Mouse (Mus musculus) embryonic facial prominence, embryonic 15.5 days (tissue): ENCODE measurements around the gene Pla2g1b. TPM values are rescaled to one million over a fixed set of nuclear protein-coding genes. Genes with fewer than 3 reads are reported as not detected.
A peak's percentile ranks its signal among the peaks of the same experiment; 100 is the strongest.

ENCODE experiments used
- ATAC-seq: fragments of 200-750 bp; cut with Nextera tagmentation; 2 replicates; pipeline ENCODE4 v1.8.0; 2017; ENCODE audit warnings: low read depth, moderate TSS enrichment; ENCODE audit not compliant: insufficient number of reproducible peaks, low FRiP score, low TSS enrichment
- H3K27ac ChIP-seq: fragments of 300-500 bp; sonication (generic); replicated peaks from 2 replicates; pipeline ENCODE4 v1.5.1; 2015; ENCODE audit warnings: mild to moderate bottlenecking, inconsistent platforms
- H3K27me3 ChIP-seq: fragments of 300-500 bp; sonication (generic); 2 replicates; pipeline ENCODE4 v1.6.1; 2015; ENCODE audit warnings: inconsistent platforms
- H3K36me3 ChIP-seq: fragments of 300-500 bp; sonication (generic); 2 replicates; pipeline ENCODE4 v1.6.1; 2015; ENCODE audit warnings: mild to moderate bottlenecking, inconsistent platforms
- H3K4me1 ChIP-seq: fragments of 300-500 bp; sonication (generic); 2 replicates; pipeline ENCODE4 v1.6.1; 2015; ENCODE audit warnings: inconsistent platforms
- H3K4me2 ChIP-seq: fragments of 300-500 bp; sonication (generic); replicated peaks from 2 replicates; pipeline ENCODE4 v1.6.1; 2015; ENCODE audit warnings: mild to moderate bottlenecking, inconsistent platforms
- H3K4me3 ChIP-seq: fragments of 300-500 bp; sonication (generic); replicated peaks from 2 replicates; pipeline ENCODE4 v1.5.1; 2015; ENCODE audit warnings: mild to moderate bottlenecking, inconsistent platforms
- H3K9ac ChIP-seq: fragments of 300-500 bp; sonication (generic); 2 replicates; pipeline ENCODE4 v1.6.1; 2015; ENCODE audit warnings: inconsistent platforms
- H3K9me3 ChIP-seq: fragments of 300-500 bp; sonication (generic); replicated peaks from 2 replicates; pipeline ENCODE4 v1.6.1; 2016; ENCODE audit warnings: inconsistent platforms
- WGBS: fragments of 180-500 bp; shearing (Covaris S2); methylation state at CpG from one replicate; pipeline ENCODE4 v1.1.7; 2015; 5-methylcytosine and 5-hydroxymethylcytosine counted together
- polyA plus RNA-seq: library from polyadenylated mRNA; unstranded; fragments of >200 nt; fragmentation: Nextera tagmentation; extraction: Ambion mirVana; gene quantifications from 2 replicates; pipeline ENCODE4 v1.2.1, GENCODE M21; 2015

Gene Pla2g1b
- polyA plus RNA-seq, 1 experiment from 2014 or later: not detected

DNA sequence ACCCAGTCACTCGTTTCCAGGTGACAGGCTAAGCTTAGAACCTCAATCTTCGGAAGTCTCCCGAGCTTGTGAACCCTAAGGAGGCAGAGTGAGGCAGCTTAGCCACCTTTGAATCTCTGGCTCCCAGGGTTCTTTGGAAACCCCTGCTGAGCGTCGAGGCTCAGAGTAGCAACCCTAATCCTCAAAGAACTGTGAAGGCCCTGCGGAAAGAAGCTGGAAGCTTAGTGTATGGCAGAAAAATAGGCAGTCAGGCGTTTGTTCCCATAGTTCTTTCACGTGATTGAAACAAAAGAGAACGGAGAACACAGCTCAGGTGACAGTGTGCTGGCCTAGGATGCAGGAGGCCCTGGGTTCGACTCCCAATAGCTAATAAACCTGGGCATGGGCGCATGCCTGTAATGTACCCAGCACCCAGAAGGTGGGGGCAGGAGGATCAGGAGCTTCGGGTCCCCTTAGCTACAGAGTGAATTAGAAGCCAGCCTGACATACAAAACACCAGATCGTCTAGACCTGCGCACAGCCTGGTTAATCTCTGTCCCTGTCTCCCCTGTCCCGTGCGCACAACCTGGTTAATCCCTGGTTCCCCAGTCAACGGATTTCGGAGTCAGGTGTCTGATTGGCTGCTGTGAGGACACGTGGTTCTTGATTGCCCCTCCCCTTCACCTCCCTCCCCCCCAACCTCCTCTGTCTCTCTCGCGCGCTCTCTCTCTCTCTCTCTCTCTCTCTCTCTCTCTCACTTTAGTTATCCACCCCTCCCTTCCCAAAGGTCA is 9.5 kb downstream of the Pla2g1b start:
- H3K4me2 ChIP-seq: peak overlapping the region; percentile 58
- peaks cover 11% of the 10 kb centered on the region for H3K36me3 ChIP-seq
- ATAC-seq: peak; percentile 80
- peak overlapping the region; percentile 46 for H3K4me3 ChIP-seq
- 0 out of 2 replicates have a peak overlapping the region, but pooled peaks have one; percentile 12 for H3K9ac ChIP-seq
- no peaks in the 10 kb centered on the region for H3K27me3 ChIP-seq
- 0 out of 2 replicates have a peak overlapping the region, but pooled peaks have one; percentile 11 for H3K27ac ChIP-seq
- WGBS: 9% methylated on average over 22 of the region's 22 CpGs
- H3K9me3 ChIP-seq: no peaks in the 10 kb centered on the region
- H3K4me1 ChIP-seq: peaks cover 16% of the 10 kb centered on the region

DNA sequence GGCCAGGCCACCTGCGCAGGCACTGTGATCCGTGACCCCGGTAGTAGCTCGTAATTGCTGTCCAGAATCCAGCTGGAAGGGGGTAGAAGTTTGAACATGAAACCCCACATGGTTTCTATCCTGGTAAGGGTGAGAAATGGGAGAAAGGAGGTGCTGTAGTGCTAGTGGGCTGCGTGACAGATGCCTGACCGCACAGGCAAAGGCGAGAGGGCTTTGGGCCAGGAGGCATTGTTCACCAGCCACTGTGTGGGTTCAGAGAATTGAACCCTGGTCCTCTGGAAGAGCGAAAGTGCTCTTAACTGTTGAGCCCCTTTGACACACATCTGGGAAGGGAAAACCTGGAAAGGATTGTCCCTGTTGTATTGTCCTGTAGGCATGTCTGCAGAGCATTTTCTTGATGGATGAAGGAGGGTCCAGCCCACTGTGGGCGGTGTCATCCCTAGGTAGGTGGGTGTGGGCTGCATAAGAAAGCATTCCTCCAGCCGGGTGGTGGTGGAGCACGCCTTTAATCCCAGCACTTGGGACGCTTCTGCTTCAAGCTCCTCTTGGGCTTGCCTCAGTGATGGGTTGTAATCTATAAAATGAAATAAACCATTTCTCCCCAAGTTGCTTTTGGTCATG is 10.2 kb downstream of the Pla2g1b start:
- peak; percentile 28 for ATAC-seq
- Histone ChIP-seq H3K36me3 (peaks cover 11% of the 10 kb centered on the region), H3K4me3 (peak overlapping the region; percentile 46), H3K9me3 (no peaks in the 10 kb centered on the region), H3K9ac (0 out of 2 replicates have a peak overlapping the region, but pooled peaks have one; percentile 12), H3K27me3 (no peaks in the 10 kb centered on the region), H3K27ac (0 out of 2 replicates have a peak overlapping the region, but pooled peaks have one; percentile 11), H3K4me1 (peaks cover 16% of the 10 kb centered on the region), H3K4me2 (peak overlapping the region; percentile 58)
- 35% methylated on average over 12 of the region's 12 CpGs for WGBS

DNA sequence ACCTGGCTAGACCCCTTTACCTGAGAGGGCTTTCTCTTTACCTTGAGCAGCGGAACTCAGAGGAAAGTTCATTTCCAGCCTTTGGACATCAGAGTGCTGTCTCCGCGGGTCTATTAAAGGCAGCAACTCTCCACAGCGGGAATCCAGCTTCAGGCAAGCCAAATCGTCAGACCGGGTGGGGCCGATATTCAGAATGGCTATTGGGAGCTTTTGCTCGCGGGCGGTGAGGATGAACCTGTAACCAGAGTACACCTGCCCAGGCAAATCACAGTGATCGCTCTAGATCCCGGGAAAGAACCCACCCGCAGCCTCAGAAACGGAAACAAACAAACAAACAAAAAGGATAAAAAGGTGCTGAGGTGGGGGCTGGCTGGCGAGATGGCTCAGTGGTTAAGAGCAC is 13.5 kb downstream of the Pla2g1b start:
- H3K4me3 ChIP-seq: no peak overlapping the region
- peaks cover 27% of the 10 kb centered on the region for H3K4me1 ChIP-seq
- 45% methylated on average over 15 of the region's 15 CpGs for WGBS
- no peaks in the 10 kb centered on the region; the same call in none of the 2 replicates for H3K27me3 ChIP-seq
- H3K27ac ChIP-seq: no peak overlapping the region
- H3K9ac ChIP-seq: no peak overlapping the region
- ATAC-seq: no peak
- H3K4me2 ChIP-seq: no peak overlapping the region
- peaks cover 11% of the 10 kb centered on the region for H3K36me3 ChIP-seq
- H3K9me3 ChIP-seq: no peaks in the 10 kb centered on the region

DNA sequence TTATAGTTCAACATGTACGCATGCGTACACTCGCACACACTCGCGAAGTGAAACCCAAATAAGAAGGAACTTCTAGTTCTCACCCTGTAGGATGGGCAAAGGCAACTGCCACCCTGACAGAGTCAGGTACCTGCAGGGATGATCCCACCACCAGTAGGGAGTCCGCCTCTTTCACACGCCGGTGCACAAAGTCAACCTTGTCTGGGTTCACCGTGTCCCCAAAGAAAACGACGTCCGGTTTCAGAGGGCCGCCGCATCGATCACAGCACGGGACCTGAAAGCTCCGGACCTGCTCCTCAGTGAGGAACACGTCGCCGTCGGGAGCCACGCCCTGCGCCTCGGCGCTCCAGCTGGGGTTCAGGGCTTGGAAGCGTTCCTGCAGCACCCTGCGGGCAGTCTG is 14.0 kb downstream of the Pla2g1b start:
- no peak for ATAC-seq
- no peaks in the 10 kb centered on the region; the same call in none of the 2 replicates for H3K27me3 ChIP-seq
- no peak overlapping the region for H3K9ac ChIP-seq
- H3K9me3 ChIP-seq: no peaks in the 10 kb centered on the region
- H3K4me3 ChIP-seq: peak overlapping the region; percentile 25
- peaks cover 33% of the 10 kb centered on the region for H3K4me1 ChIP-seq
- 21% methylated on average over 27 of the region's 27 CpGs for WGBS
- H3K36me3 ChIP-seq: peaks cover 11% of the 10 kb centered on the region
- peak overlapping the region; percentile 41 for H3K4me2 ChIP-seq
- no peak overlapping the region for H3K27ac ChIP-seq

DNA sequence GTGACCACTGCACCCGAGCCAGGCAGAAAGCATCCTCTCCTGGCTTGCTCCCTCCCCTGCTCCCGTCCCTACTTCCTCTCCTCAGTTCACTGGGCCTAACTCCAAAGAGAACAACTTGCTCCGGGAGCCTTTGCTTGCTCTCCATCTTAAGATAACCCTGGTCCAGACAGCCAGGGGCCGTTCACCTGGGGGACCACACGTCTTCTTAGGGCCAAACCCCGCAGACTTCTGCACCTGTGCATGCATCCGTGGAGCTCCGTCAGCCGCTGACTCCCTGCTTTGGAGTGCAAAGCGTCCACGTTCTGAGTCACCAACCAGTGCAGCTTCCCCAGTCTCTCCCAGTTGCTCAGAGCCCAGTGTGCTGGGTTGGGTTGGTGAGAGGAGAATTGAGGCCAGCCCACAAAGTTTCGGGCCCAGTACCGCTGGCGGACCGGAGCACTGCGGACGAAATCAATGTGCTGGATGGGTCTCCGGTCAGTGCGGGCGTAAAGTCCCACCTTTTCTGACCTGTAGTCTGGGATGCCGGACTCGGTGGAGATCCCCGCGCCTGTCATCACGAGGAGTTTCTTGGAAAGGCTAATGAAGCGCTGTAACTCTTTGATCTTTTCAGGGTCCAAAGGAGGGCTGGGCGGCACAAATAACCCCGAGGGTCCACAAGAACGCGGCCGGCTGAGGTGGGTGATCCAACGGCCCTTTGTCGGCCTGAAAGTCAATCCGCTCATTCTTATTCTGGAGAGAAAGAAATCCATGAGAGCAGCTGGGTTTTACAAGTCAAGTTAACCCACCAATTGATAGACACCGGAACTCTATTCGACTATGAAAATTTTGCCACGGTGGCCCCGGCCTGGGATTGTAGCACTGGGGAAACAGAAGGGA is 16.6 kb downstream of the Pla2g1b start:
- Histone ChIP-seq H3K4me1 (peaks cover 21% of the 10 kb centered on the region), H3K9ac (no peak overlapping the region), H3K36me3 (peaks cover 9% of the 10 kb centered on the region), H3K27ac (no peak overlapping the region), H3K4me3 (peak overlapping the region; percentile 5; the same call in 1 of the 2 replicates), H3K9me3 (no peaks in the 10 kb centered on the region), H3K4me2 (peak overlapping the region; percentile 15; the same call in 1 of the 2 replicates), H3K27me3 (no peaks in the 10 kb centered on the region; the same call in none of the 2 replicates)
- WGBS: 38% methylated on average over 38 of the region's 38 CpGs
- ATAC-seq: no peak

DNA sequence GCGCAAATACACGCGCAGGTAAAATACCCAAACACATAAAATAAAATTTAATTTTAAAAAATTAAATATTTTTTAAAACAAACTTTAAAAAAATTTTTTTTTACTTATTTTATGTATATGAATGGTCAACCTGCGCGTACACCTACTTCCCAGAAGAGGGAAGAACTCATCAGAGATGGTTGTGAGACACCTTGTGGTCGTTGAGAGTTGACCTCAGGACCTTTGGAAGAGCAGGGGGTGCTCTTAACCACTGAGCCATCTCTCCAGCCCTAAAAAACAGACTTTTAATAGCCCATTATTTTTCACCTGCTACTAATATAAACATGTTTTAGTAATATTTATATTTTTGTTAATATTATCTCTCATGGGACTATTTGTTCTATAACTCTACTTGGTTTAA is 17.3 kb downstream of the Pla2g1b start:
- Histone ChIP-seq H3K4me3 (no peak overlapping the region), H3K27ac (no peak overlapping the region), H3K36me3 (peaks cover 7% of the 10 kb centered on the region), H3K4me2 (no peak overlapping the region; the same call in 1 of the 2 replicates), H3K9ac (no peak overlapping the region), H3K9me3 (no peaks in the 10 kb centered on the region), H3K4me1 (peaks cover 21% of the 10 kb centered on the region), H3K27me3 (no peaks in the 10 kb centered on the region; the same call in none of the 2 replicates)
- ATAC-seq: no peak
- WGBS: 41% methylated on average over 6 of the region's 6 CpGs

DNA sequence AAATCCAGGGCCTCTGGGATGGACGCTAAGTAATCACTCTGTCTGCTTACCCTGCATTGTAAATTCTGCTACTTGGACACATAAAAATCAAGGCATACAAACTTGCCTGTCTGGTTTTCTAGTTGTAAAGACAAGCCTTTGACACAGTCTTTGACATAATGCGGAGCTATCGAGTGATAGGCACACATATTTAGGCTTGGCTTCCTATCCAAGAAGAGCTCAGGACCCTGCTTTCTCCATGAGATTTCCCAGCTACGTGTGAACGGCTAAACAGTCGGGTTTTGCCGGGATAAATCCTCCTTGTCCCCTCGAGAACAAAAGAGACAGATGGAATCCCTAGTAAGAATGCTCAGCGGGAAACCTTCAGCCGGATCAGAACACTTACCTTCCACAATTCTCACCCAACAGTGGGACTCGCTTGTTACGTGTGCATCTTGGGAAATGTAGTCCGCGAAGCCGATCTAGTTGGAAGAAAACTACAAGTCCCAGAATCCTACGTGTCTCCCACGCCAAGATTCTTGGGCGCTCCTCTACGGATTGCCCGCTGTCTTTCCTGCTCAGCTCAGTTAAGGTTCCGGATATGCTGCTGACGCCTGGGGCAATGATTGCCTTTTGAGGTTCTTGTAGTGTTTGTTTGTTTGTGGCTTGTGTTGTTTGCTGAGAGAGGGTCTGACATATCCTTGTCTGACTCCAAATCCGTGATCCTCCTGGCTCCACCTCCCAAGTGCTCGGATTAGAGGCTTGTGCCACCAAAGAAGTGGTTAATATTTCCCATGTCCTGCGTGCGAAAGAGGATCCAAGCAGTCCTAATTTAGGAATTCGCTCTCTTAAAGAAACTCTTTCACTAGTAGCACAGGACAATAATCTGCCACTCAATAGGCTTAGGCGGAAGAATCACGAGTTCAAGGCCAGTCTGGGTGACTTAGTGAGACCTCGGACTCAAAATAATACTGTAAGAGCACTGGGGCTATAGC is 18.2 kb downstream of the Pla2g1b start, which contains the start of gene Sirt4:
Sirt4 (minus strand) TSS at position 779 of the 974 bp plus-strand sequence.
- Histone ChIP-seq H3K27ac (peak within 1 kb of the TSS; percentile 88), H3K9me3 (no peaks in the 10 kb centered on the region), H3K4me1 (peaks cover 26% of the 10 kb centered on the region), H3K9ac (peak within 1 kb of the TSS; percentile 56), H3K4me3 (peak within 1 kb of the TSS; percentile 53), H3K4me2 (peak within 1 kb of the TSS; percentile 69), H3K36me3 (peaks cover 7% of the 10 kb centered on the region), H3K27me3 (no peaks in the 10 kb centered on the region; the same call in none of the 2 replicates)
- peak; percentile 87 for ATAC-seq
- 5% methylated on average over 30 of the region's 30 CpGs for WGBS

DNA sequence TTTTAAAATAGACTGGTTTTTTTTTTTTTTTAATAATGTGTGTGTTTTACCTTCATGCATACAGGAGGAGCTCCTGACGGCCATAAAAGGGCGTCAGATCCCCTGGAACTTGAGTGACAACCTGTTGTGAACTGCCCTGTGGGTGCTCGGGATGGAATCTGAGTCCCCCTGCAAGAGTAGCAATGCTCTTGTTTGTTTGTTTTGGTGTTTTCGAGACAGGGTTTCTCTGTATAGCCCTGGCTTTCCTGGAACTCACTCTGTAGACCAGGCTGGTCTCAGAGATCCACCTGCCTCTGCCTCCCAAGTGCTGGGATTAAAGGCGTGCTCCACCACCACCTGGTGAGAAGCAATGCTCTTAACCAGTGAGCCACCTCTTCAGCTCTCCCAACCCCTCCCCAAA is 18.9 kb downstream of the Pla2g1b start:
- H3K36me3 ChIP-seq: no peaks in the 10 kb centered on the region
- peak overlapping the region; percentile 56; the same call in 1 of the 2 replicates for H3K9ac ChIP-seq
- H3K4me3 ChIP-seq: peak overlapping the region; percentile 53
- H3K9me3 ChIP-seq: no peaks in the 10 kb centered on the region
- peak overlapping the region; percentile 69 for H3K4me2 ChIP-seq
- H3K27ac ChIP-seq: peak overlapping the region; percentile 88
- WGBS: 69% methylated on average over 5 of the region's 5 CpGs
- H3K4me1 ChIP-seq: peaks cover 25% of the 10 kb centered on the region
- no peak for ATAC-seq
- no peaks in the 10 kb centered on the region; the same call in none of the 2 replicates for H3K27me3 ChIP-seq

DNA sequence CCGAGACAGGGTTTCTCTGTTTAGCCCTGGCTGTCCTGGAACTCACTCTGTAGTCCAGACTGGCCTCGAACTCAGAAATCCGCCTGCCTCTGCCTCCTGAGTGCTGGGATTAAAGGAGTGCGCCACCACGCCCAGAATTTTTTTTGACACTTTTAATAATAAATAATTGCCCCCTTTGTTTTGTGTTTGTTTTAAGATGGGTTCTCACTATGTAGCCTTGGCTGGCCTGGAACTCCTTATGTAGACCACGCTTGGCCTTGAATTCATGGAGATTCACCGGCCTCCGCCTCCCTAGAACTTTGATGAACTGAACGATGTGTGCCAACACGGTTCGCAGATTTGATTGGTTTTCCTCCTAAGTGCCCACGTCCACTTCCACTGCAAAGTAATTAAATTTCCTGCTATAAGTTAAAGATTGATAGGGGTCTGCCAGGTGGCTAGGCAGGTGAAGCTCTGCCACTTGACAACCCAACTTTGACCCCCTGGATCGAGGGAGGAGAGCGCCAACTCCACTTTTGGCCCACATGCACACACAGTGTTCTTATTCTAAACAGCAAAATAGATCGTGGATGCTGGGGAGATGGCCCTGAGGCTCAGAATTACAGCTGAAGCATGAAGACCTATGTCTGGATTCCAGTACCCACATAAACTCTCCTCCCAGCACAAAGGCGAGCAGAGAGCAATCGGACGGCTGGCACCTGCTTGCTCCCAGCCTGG is 19.6 kb downstream of the Pla2g1b start:
- Histone ChIP-seq H3K9me3 (no peaks in the 10 kb centered on the region), H3K9ac (no peak overlapping the region), H3K27me3 (no peaks in the 10 kb centered on the region; the same call in none of the 2 replicates), H3K4me3 (no peak overlapping the region), H3K27ac (no peak overlapping the region), H3K36me3 (no peaks in the 10 kb centered on the region), H3K4me2 (no peak overlapping the region), H3K4me1 (peaks cover 23% of the 10 kb centered on the region)
- WGBS: 81% methylated on average over 18 of the region's 18 CpGs
- no peak for ATAC-seq
